Mouse (Mus musculus) lung, postnatal 0 days (tissue): Measurements from ENCODE around the gene Gpr179. TPM values are rescaled to one million over a fixed set of nuclear protein-coding genes. Genes with fewer than 3 reads are reported as not detected.
A peak's percentile ranks its signal among the peaks of the same experiment; 100 is the strongest.

Experiments used
- ATAC-seq: fragments of 200-750 bp; cut with Nextera tagmentation; 2 replicates; pipeline ENCODE4 v1.8.0; 2017; ENCODE audit warnings: moderate library complexity
- DNase-seq: peaks from one replicate; pipeline ENCODE4 v3.0.0-alpha.2; 2016; ENCODE audit warnings: low spot score
- H3K27ac ChIP-seq: fragments of 300-500 bp; sonication (generic); 2 replicates; pipeline ENCODE4 v1.5.1; 2014; ENCODE audit warnings: antibody characterized with exemption, mild to moderate bottlenecking, low read length, mixed read lengths
- H3K27me3 ChIP-seq: fragments of 300-500 bp; sonication (generic); replicated peaks from 2 replicates; pipeline ENCODE4 v1.6.1; 2014; ENCODE audit warnings: low read length, mixed read lengths; ENCODE audit not compliant: insufficient read depth
- H3K36me3 ChIP-seq: fragments of 300-500 bp; sonication (generic); 2 replicates; pipeline ENCODE4 v1.6.1; 2014; ENCODE audit warnings: low read length, mixed read lengths; ENCODE audit not compliant: insufficient read depth
- H3K4me1 ChIP-seq: fragments of 300-500 bp; sonication (generic); 2 replicates; pipeline ENCODE4 v1.6.1; 2014; ENCODE audit warnings: antibody characterized with exemption, low read depth, low read length, mixed read lengths; ENCODE audit not compliant: insufficient read depth
- H3K4me2 ChIP-seq: fragments of 300-500 bp; sonication (generic); replicated peaks from 2 replicates; pipeline ENCODE4 v1.6.1; 2014; ENCODE audit warnings: low read depth, mild to moderate bottlenecking, low read length, moderate library complexity, mixed read lengths
- H3K4me3 ChIP-seq: fragments of 300-500 bp; sonication (generic); 2 replicates; pipeline ENCODE4 v1.5.1; 2014; ENCODE audit warnings: low read depth, low read length
- H3K9ac ChIP-seq: fragments of 300-500 bp; sonication (generic); replicated peaks from 2 replicates; pipeline ENCODE4 v1.6.1; 2014; ENCODE audit warnings: low read depth, mild to moderate bottlenecking
- H3K9me3 ChIP-seq: fragments of 300-500 bp; sonication (generic); 2 replicates; pipeline ENCODE4 v1.6.1; 2016; ENCODE audit warnings: low read length, mixed read lengths
- CTCF ChIP-seq: IDR thresholded peaks from 2 replicates; pipeline ENCODE4 v1.5.1; 2016; ENCODE audit warnings: antibody characterized with exemption, mild to moderate bottlenecking
- EP300 ChIP-seq: IDR thresholded peaks from 2 replicates; pipeline ENCODE4 v1.6.1; 2016; ENCODE audit warnings: antibody characterized with exemption, mild to moderate bottlenecking, control low read depth
- WGBS: fragments of 180-500 bp; shearing (Covaris S2); extraction: QIAGEN DNeasy Blood & Tissue Kit; methylation state at CpG from one replicate; pipeline ENCODE4 v1.1.7; 2014; 5-methylcytosine and 5-hydroxymethylcytosine counted together
- polyA plus RNA-seq: library from polyadenylated mRNA; unstranded; fragments of >200 nt; fragmentation: Nextera tagmentation; extraction: Ambion mirVana; gene quantifications from 2 replicates; pipeline ENCODE4 v1.2.1, GENCODE M21; 2015

Gpr179 gene
- polyA plus RNA-seq, 1 experiment from 2014 or later: 0.23 TPM

- Histone ChIP-seq H3K27me3 (no peaks in the 10 kb centered on the region), H3K4me3 (no peak overlapping the region), H3K4me1 (peaks cover 14% of the 10 kb centered on the region; the same call in 1 of the 2 replicates), H3K36me3 (no peaks in the 10 kb centered on the region), H3K9me3 (no peaks in the 10 kb centered on the region), H3K27ac (peak overlapping the region; percentile 86), H3K4me2 (peak overlapping the region; percentile 51), H3K9ac (no peak overlapping the region)
- 23% methylated on average over 21 of the region's 21 CpGs for WGBS
- ATAC-seq: peak; percentile 71
- peak; percentile 63 for DNase-seq
- TF ChIP-seq CTCF (no peak), EP300 (no peak)
Observed at GRCm38 (mm10) chr11:97338302-97338976, 13.4 kb downstream of the Gpr179 start.

- peak; percentile 17; the same call in 1 of the 2 replicates for TF ChIP-seq CTCF
- no peak for TF ChIP-seq EP300
- H3K36me3 ChIP-seq: no peaks in the 10 kb centered on the region
- no peaks in the 10 kb centered on the region for H3K27me3 ChIP-seq
- H3K9me3 ChIP-seq: no peaks in the 10 kb centered on the region
- no peak overlapping the region for H3K4me3 ChIP-seq
- ATAC-seq: no peak
- H3K4me1 ChIP-seq: peaks cover 14% of the 10 kb centered on the region; the same call in 1 of the 2 replicates
- H3K4me2 ChIP-seq: no peak overlapping the region
- H3K27ac ChIP-seq: no peak overlapping the region
- no peak for DNase-seq
- WGBS: 82% methylated on average over 12 of the region's 12 CpGs
- no peak overlapping the region for H3K9ac ChIP-seq
Observed at GRCm38 (mm10) chr11:97337363-97337762, 14.5 kb downstream of the Gpr179 start.

GRCm38 (mm10) chr11:97336751-97337345 is 15.0 kb downstream of the Gpr179 start:
- no peak overlapping the region for H3K4me3 ChIP-seq
- H3K36me3 ChIP-seq: no peaks in the 10 kb centered on the region
- H3K27me3 ChIP-seq: no peaks in the 10 kb centered on the region
- WGBS: 67% methylated on average over 14 of the region's 14 CpGs
- ATAC-seq (no peak), DNase-seq (no peak)
- H3K4me2 ChIP-seq: no peak overlapping the region
- H3K9ac ChIP-seq: no peak overlapping the region
- no peaks in the 10 kb centered on the region for H3K9me3 ChIP-seq
- H3K4me1 ChIP-seq: peaks cover 14% of the 10 kb centered on the region; the same call in 1 of the 2 replicates
- no peak for TF ChIP-seq EP300
- TF ChIP-seq CTCF: no peak
- H3K27ac ChIP-seq: no peak overlapping the region

GRCm38 (mm10) chr11:97336238-97336637 is 15.6 kb downstream of the Gpr179 start:
- no peak overlapping the region for H3K9ac ChIP-seq
- H3K27me3 ChIP-seq: no peaks in the 10 kb centered on the region
- H3K4me3 ChIP-seq: no peak overlapping the region
- no peaks in the 10 kb centered on the region for H3K36me3 ChIP-seq
- DNase-seq: no peak
- no peak for ATAC-seq
- no peak overlapping the region for H3K4me2 ChIP-seq
- TF ChIP-seq CTCF: no peak
- TF ChIP-seq EP300: no peak
- no peaks in the 10 kb centered on the region for H3K9me3 ChIP-seq
- peaks cover 14% of the 10 kb centered on the region; the same call in 1 of the 2 replicates for H3K4me1 ChIP-seq
- 48% methylated on average over 6 of the region's 6 CpGs for WGBS
- no peak overlapping the region for H3K27ac ChIP-seq

GRCm38 (mm10) chr11:97334400-97334799 is 17.5 kb downstream of the Gpr179 start:
- H3K27me3 ChIP-seq: no peaks in the 10 kb centered on the region
- DNase-seq (no peak), ATAC-seq (no peak)
- H3K4me1 ChIP-seq: peaks cover 14% of the 10 kb centered on the region; the same call in 1 of the 2 replicates
- no peaks in the 10 kb centered on the region for H3K9me3 ChIP-seq
- H3K4me2 ChIP-seq: no peak overlapping the region
- H3K9ac ChIP-seq: no peak overlapping the region
- 64% methylated on average over 9 of the region's 9 CpGs for WGBS
- H3K27ac ChIP-seq: peak overlapping the region; percentile 39
- no peak overlapping the region for H3K4me3 ChIP-seq
- no peaks in the 10 kb centered on the region for H3K36me3 ChIP-seq
- TF ChIP-seq CTCF (peak; percentile 11; the same call in 1 of the 2 replicates), EP300 (no peak)

GRCm38 (mm10) chr11:97333896-97334295 is 18.0 kb downstream of the Gpr179 start:
- Histone ChIP-seq H3K9ac (no peak overlapping the region), H3K27me3 (no peaks in the 10 kb centered on the region), H3K36me3 (no peaks in the 10 kb centered on the region), H3K9me3 (no peaks in the 10 kb centered on the region), H3K27ac (peak overlapping the region; percentile 39), H3K4me2 (no peak overlapping the region), H3K4me1 (peaks cover 14% of the 10 kb centered on the region; the same call in 1 of the 2 replicates), H3K4me3 (no peak overlapping the region)
- TF ChIP-seq CTCF (no peak), EP300 (peak; percentile 88)
- DNase-seq (peak; percentile 67), ATAC-seq (peak; percentile 50)
- WGBS: 14% methylated on average over 1 of the region's 1 CpGs
